Mouse (Mus musculus) midbrain, embryonic 14.5 days (tissue): ENCODE measurements around the gene Pdzd11. TPM values are rescaled to one million over a fixed set of nuclear protein-coding genes. Genes with fewer than 3 reads are reported as not detected.

ENCODE experiments used
- ATAC-seq: fragments of 200-750 bp; cut with Nextera tagmentation; 2 replicates; pipeline ENCODE4 v1.8.0; 2017; ENCODE audit warnings: moderate number of reproducible peaks, moderate library complexity; ENCODE audit not compliant: low FRiP score, low TSS enrichment
- DNase-seq: peaks from one replicate; pipeline ENCODE4 v3.0.0-alpha.2; 2015
- H3K27ac ChIP-seq: fragments of 300-500 bp; sonication (generic); replicated peaks from 2 replicates; pipeline ENCODE4 v1.5.1; 2014; ENCODE audit warnings: mild to moderate bottlenecking, low read depth, low read length, moderate library complexity
- H3K27me3 ChIP-seq: fragments of 300-500 bp; sonication (generic); 2 replicates; pipeline ENCODE4 v1.6.1; 2014; ENCODE audit warnings: low read length, control low read depth, mixed read lengths; ENCODE audit not compliant: control insufficient read depth, insufficient read depth
- H3K36me3 ChIP-seq: fragments of 300-500 bp; sonication (generic); 2 replicates; pipeline ENCODE4 v1.6.1; 2014; ENCODE audit warnings: low read length, control low read depth; ENCODE audit not compliant: control insufficient read depth, insufficient read depth
- H3K4me1 ChIP-seq: fragments of 300-500 bp; sonication (generic); 2 replicates; pipeline ENCODE4 v1.6.1; 2014; ENCODE audit warnings: mild to moderate bottlenecking, antibody characterized with exemption, low read length, control low read depth; ENCODE audit not compliant: control insufficient read depth, insufficient read depth
- H3K4me2 ChIP-seq: fragments of 300-500 bp; sonication (generic); 2 replicates; pipeline ENCODE4 v1.6.1; 2014; ENCODE audit warnings: mild to moderate bottlenecking, low read length, moderate library complexity
- H3K4me3 ChIP-seq: fragments of 300-500 bp; sonication (generic); replicated peaks from 2 replicates; pipeline ENCODE4 v1.5.1; 2014; ENCODE audit warnings: low read depth, low read length
- H3K9ac ChIP-seq: fragments of 300-500 bp; sonication (generic); replicated peaks from 2 replicates; pipeline ENCODE4 v1.6.1; 2014; ENCODE audit warnings: mild to moderate bottlenecking, low read length, moderate library complexity
- H3K9me3 ChIP-seq: fragments of 300-500 bp; sonication (generic); 2 replicates; pipeline ENCODE4 v1.6.1; 2016; ENCODE audit warnings: low read length, control low read depth, mixed read lengths; ENCODE audit not compliant: control insufficient read depth
- WGBS: fragments of 180-500 bp; shearing (Covaris S2); extraction: QIAGEN DNeasy Blood & Tissue Kit; methylation state at CpG from one replicate; pipeline ENCODE4 v1.1.7; 2014; 5-methylcytosine and 5-hydroxymethylcytosine counted together
- polyA plus RNA-seq: library from polyadenylated mRNA; unstranded; fragments of >200 nt; fragmentation: Nextera tagmentation; extraction: Ambion mirVana; gene quantifications from 2 replicates; pipeline ENCODE4 v1.2.1, GENCODE M21; 2014

Gene Pdzd11
- polyA plus RNA-seq: 111 and 122 TPM in 2 replicates

- 16% methylated on average over 62 of the region's 62 CpGs for WGBS
- Histone ChIP-seq H3K4me1 (no peaks in the 10 kb centered on the region), H3K4me2 (peak within 1 kb of the TSS; percentile 71), H3K9ac (peak within 1 kb of the TSS; percentile 52), H3K9me3 (no peaks in the 10 kb centered on the region), H3K27ac (peak within 1 kb of the TSS; percentile 54; the same call in 1 of the 2 replicates), H3K36me3 (peaks cover 8% of the 10 kb centered on the region), H3K4me3 (peak within 1 kb of the TSS; percentile 46), H3K27me3 (no peaks in the 10 kb centered on the region)
- ATAC-seq (peak; percentile 99), DNase-seq (peak; percentile 96)
Observed at GRCm38 (mm10) chrX:100625802-100626793, at the start of gene Pdzd11. Pdzd11 (minus strand) TSS chrX:100626568.

GRCm38 (mm10) chrX:100664825-100665224 lies 38.5 kb upstream of the Pdzd11 start:
- Histone ChIP-seq H3K27ac (no peak overlapping the region), H3K4me2 (no peak overlapping the region), H3K4me1 (no peaks in the 10 kb centered on the region), H3K27me3 (no peaks in the 10 kb centered on the region), H3K4me3 (no peak overlapping the region), H3K9ac (no peak overlapping the region), H3K9me3 (no peaks in the 10 kb centered on the region), H3K36me3 (no peaks in the 10 kb centered on the region)
- DNase-seq (no peak), ATAC-seq (no peak)
- WGBS: 87% methylated on average over 2 of the region's 2 CpGs

GRCm38 (mm10) chrX:100652848-100653247 lies 26.5 kb upstream of the Pdzd11 start:
- Histone ChIP-seq H3K4me3 (no peak overlapping the region), H3K36me3 (no peaks in the 10 kb centered on the region), H3K9me3 (no peaks in the 10 kb centered on the region), H3K4me2 (no peak overlapping the region), H3K27ac (no peak overlapping the region), H3K9ac (no peak overlapping the region), H3K27me3 (no peaks in the 10 kb centered on the region), H3K4me1 (no peaks in the 10 kb centered on the region)
- no peak for DNase-seq
- no peak for ATAC-seq

- Histone ChIP-seq H3K27ac (no peak overlapping the region), H3K4me2 (no peak overlapping the region), H3K9ac (no peak overlapping the region), H3K9me3 (no peaks in the 10 kb centered on the region), H3K27me3 (no peaks in the 10 kb centered on the region), H3K4me3 (no peak overlapping the region), H3K4me1 (no peaks in the 10 kb centered on the region), H3K36me3 (no peaks in the 10 kb centered on the region)
- WGBS: 96% methylated on average over 8 of the region's 8 CpGs
- ATAC-seq: no peak
- no peak for DNase-seq
Observed at GRCm38 (mm10) chrX:100638477-100638876, 12.1 kb upstream of the Pdzd11 start.

- H3K9me3 ChIP-seq: no peaks in the 10 kb centered on the region
- H3K36me3 ChIP-seq: no peaks in the 10 kb centered on the region
- 93% methylated on average over 2 of the region's 2 CpGs for WGBS
- H3K9ac ChIP-seq: no peak overlapping the region
- no peaks in the 10 kb centered on the region for H3K4me1 ChIP-seq
- no peak overlapping the region for H3K27ac ChIP-seq
- ATAC-seq (no peak), DNase-seq (no peak)
- H3K4me3 ChIP-seq: no peak overlapping the region
- H3K4me2 ChIP-seq: no peak overlapping the region
- no peaks in the 10 kb centered on the region for H3K27me3 ChIP-seq
Observed at GRCm38 (mm10) chrX:100629076-100629475, 2.7 kb upstream of the Pdzd11 start.

GRCm38 (mm10) chrX:100625546-100625801 lies 894 bp downstream of the Pdzd11 start, which contains the start of gene Kif4:
Kif4 (plus strand) TSS chrX:100625737.
- no peak for DNase-seq
- Histone ChIP-seq H3K4me3 (peak within 1 kb of the TSS; percentile 46), H3K27ac (peak within 1 kb of the TSS; percentile 54; the same call in 1 of the 2 replicates), H3K9me3 (no peaks in the 10 kb centered on the region), H3K27me3 (no peaks in the 10 kb centered on the region), H3K4me1 (no peaks in the 10 kb centered on the region), H3K36me3 (peaks cover 8% of the 10 kb centered on the region), H3K4me2 (peak within 1 kb of the TSS; percentile 71), H3K9ac (peak within 1 kb of the TSS; percentile 52)
- no peak for ATAC-seq
- 25% methylated on average over 3 of the region's 3 CpGs for WGBS

- H3K36me3 ChIP-seq: peaks cover 8% of the 10 kb centered on the region
- H3K9ac ChIP-seq: peak overlapping the region; percentile 52
- H3K27me3 ChIP-seq: no peaks in the 10 kb centered on the region
- no peak overlapping the region for H3K27ac ChIP-seq
- WGBS: 27% methylated on average over 7 of the region's 7 CpGs
- peak overlapping the region; percentile 46 for H3K4me3 ChIP-seq
- H3K4me2 ChIP-seq: peak overlapping the region; percentile 56
- H3K4me1 ChIP-seq: no peaks in the 10 kb centered on the region
- H3K9me3 ChIP-seq: no peaks in the 10 kb centered on the region
- DNase-seq (peak; percentile 12), ATAC-seq (no peak)
Observed at GRCm38 (mm10) chrX:100625146-100625545, 1.2 kb downstream of the Pdzd11 start.

GRCm38 (mm10) chrX:100624242-100624641 lies 2.1 kb downstream of the Pdzd11 start:
- H3K27ac ChIP-seq: no peak overlapping the region
- no peaks in the 10 kb centered on the region for H3K27me3 ChIP-seq
- no peak for DNase-seq
- no peak for ATAC-seq
- no peak overlapping the region for H3K4me2 ChIP-seq
- no peaks in the 10 kb centered on the region for H3K9me3 ChIP-seq
- WGBS: 93% methylated on average over 4 of the region's 4 CpGs
- H3K4me1 ChIP-seq: no peaks in the 10 kb centered on the region
- H3K9ac ChIP-seq: no peak overlapping the region
- H3K36me3 ChIP-seq: peaks cover 8% of the 10 kb centered on the region
- H3K4me3 ChIP-seq: no peak overlapping the region

- Histone ChIP-seq H3K27ac (no peak overlapping the region), H3K27me3 (no peaks in the 10 kb centered on the region), H3K9me3 (no peaks in the 10 kb centered on the region), H3K36me3 (peaks cover 8% of the 10 kb centered on the region), H3K4me1 (no peaks in the 10 kb centered on the region), H3K4me3 (no peak overlapping the region), H3K9ac (no peak overlapping the region), H3K4me2 (no peak overlapping the region)
- DNase-seq: peak; percentile 37
- ATAC-seq: no peak
- WGBS: 75% methylated on average over 2 of the region's 2 CpGs
Observed at GRCm38 (mm10) chrX:100621366-100621765, 5.0 kb downstream of the Pdzd11 start.
